Mouse (Mus musculus): ENCODE measurements around the gene Rpl13a. TPM values are rescaled to one million over a fixed set of nuclear protein-coding genes. Genes with fewer than 3 reads are reported as not detected.
A peak's percentile ranks its signal among the peaks of the same experiment; 100 is the strongest.

The Rpl13a gene
- polyA plus RNA-seq, 1 experiment from 2014 or later = 1,959 TPM

DNA sequence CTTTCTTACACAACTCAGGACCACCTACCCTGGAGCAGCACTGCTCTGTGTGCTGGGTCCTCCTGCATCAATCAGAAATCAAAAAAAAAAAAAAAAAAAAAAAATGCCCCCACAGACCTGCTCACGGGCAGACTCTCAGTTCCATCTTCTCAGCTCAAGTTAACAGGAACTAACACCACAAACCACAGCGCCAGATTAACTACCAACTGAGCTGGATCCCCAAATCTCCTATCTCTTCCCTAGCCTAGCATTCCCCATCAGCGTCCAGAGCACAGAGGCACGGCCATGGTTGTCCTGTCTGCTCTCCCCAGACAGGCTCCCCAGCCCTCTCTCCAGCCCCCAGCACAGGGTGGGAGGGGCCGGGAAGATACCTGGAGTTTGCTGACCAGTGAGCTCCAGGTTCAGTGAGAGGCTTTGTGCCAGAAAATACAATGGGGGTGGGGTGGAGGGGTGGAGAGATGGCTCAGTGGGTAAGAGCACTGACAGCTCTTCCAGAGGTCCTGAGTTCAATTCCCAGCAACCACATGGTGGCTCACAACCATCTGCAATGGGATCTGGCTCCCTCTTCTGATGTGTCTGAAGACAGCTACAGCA, 21.4 kb downstream of the Rpl13a start:
- Histone ChIP-seq H3K36me3 (ENCODE audit: insufficient read depth, low read length) (no peaks in the 10 kb centered on the region), H3K9ac (ENCODE audit: low read depth, low read length) (no peak overlapping the region), H3K4me1 (replicated peaks; ENCODE audit: insufficient read depth, low read length) (peaks cover 19% of the 10 kb centered on the region), H3K27ac (no peak overlapping the region), H3K4me2 (ENCODE audit: low read length) (no peak overlapping the region), H3K27me3 (ENCODE audit: insufficient read depth, low read length) (no peaks in the 10 kb centered on the region), H3K9me3 (replicated peaks; ENCODE audit: low read length) (no peaks in the 10 kb centered on the region), H3K4me3 (replicated peaks; ENCODE audit: low read depth, low read length) (no peak overlapping the region)
- TF ChIP-seq CTCF (IDR thresholded peaks at IDR 0.05; ENCODE audit: low read depth) = no peak
- DNase-seq (ENCODE audit: low spot score) (no peak), ATAC-seq (replicated peaks; ENCODE audit: low FRiP score, low read depth) (no peak)
- 64% methylated on average over 5 of the region's 5 CpGs for WGBS

DNA sequence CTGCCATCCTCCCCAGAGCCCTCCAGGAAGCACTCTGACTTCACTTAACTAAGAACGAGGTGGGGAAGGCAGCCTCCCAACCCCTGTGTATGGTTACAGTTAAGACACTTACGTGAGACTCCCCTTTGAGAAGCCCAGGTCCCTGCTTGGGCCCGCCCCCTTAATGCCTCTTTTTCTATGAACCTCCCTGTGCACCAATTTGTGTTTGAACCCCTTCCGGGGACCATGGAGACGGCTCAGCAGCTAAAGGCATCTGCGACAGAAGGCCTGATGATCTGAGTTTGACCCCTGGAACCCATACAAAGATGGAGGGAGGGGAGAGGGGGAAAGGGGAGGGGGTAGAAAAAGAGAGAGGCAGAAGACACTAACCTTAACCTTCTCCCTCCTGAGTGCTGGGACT, 22.1 kb downstream of the Rpl13a start:
- no peaks in the 10 kb centered on the region for H3K27me3 ChIP-seq (ENCODE audit: insufficient read depth, low read length)
- H3K9ac ChIP-seq (ENCODE audit: low read depth, low read length) = no peak overlapping the region
- H3K9me3 ChIP-seq (replicated peaks; ENCODE audit: low read length) = no peaks in the 10 kb centered on the region
- TF ChIP-seq CTCF (IDR thresholded peaks at IDR 0.05; ENCODE audit: low read depth) = no peak
- H3K4me3 ChIP-seq (replicated peaks; ENCODE audit: low read depth, low read length) = no peak overlapping the region
- 72% methylated on average over 6 of the region's 6 CpGs for WGBS
- H3K27ac ChIP-seq = no peak overlapping the region
- H3K4me1 ChIP-seq (replicated peaks; ENCODE audit: insufficient read depth, low read length) = peaks cover 23% of the 10 kb centered on the region
- ATAC-seq (replicated peaks; ENCODE audit: low FRiP score, low read depth) (no peak), DNase-seq (ENCODE audit: low spot score) (no peak)
- H3K4me2 ChIP-seq (ENCODE audit: low read length) = no peak overlapping the region
- no peaks in the 10 kb centered on the region for H3K36me3 ChIP-seq (ENCODE audit: insufficient read depth, low read length)

DNA sequence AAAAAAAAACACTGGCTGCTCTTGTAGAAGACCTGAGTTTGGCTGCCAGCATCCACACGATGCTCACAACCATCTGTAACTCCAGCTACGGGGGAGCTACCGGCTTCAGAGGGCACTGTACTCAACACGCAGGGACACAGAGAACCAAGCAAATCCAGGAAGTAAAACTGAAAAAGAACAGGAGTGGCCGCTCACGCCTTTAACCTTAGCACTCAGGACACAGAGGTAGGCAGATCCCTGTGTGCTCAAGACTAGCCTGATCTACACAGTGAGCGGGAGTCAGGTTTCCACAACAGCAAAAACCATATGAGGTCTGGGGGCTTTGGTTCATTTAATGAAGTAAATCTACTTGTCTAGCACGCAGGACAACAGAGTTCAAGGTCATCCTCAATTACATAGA, 23.1 kb downstream of the Rpl13a start:
- Histone ChIP-seq H3K4me3 (replicated peaks; ENCODE audit: low read depth, low read length) (no peak overlapping the region), H3K4me1 (replicated peaks; ENCODE audit: insufficient read depth, low read length) (peaks cover 23% of the 10 kb centered on the region), H3K4me2 (ENCODE audit: low read length) (no peak overlapping the region), H3K9ac (ENCODE audit: low read depth, low read length) (no peak overlapping the region), H3K27ac (no peak overlapping the region), H3K36me3 (ENCODE audit: insufficient read depth, low read length) (no peaks in the 10 kb centered on the region), H3K9me3 (replicated peaks; ENCODE audit: low read length) (no peaks in the 10 kb centered on the region), H3K27me3 (ENCODE audit: insufficient read depth, low read length) (no peaks in the 10 kb centered on the region)
- ATAC-seq (replicated peaks; ENCODE audit: low FRiP score, low read depth) (no peak), DNase-seq (ENCODE audit: low spot score) (no peak)
- 53% methylated on average over 8 of the region's 8 CpGs for WGBS
- TF ChIP-seq CTCF (IDR thresholded peaks at IDR 0.05; ENCODE audit: low read depth) = no peak

DNA sequence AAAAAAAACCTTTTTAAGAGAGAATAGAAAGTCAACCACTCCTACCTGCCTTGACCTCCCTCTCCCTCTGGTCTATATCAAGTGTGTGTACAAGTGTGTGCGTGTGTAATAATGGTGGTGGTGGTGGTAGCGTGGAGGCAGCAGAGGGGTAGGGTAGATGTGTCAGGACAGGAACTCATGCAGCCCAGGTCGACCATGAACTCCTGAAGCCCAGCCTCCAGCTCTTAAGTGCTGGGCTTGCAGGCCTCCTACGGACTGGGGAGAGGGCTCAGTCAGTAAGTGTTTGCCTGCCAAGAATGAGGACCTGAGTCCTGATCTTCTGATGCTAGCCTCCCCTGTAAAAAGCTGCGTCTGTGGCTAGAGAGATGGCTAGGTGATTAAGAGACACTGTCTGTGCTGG, 23.6 kb downstream of the Rpl13a start:
- Histone ChIP-seq H3K4me2 (ENCODE audit: low read length) (no peak overlapping the region), H3K4me3 (replicated peaks; ENCODE audit: low read depth, low read length) (no peak overlapping the region), H3K27ac (no peak overlapping the region), H3K4me1 (replicated peaks; ENCODE audit: insufficient read depth, low read length) (peaks cover 23% of the 10 kb centered on the region), H3K27me3 (ENCODE audit: insufficient read depth, low read length) (no peaks in the 10 kb centered on the region), H3K36me3 (ENCODE audit: insufficient read depth, low read length) (no peaks in the 10 kb centered on the region), H3K9me3 (replicated peaks; ENCODE audit: low read length) (no peaks in the 10 kb centered on the region), H3K9ac (ENCODE audit: low read depth, low read length) (no peak overlapping the region)
- no peak for TF ChIP-seq CTCF (IDR thresholded peaks at IDR 0.05; ENCODE audit: low read depth)
- 74% methylated on average over 5 of the region's 5 CpGs for WGBS
- ATAC-seq (replicated peaks; ENCODE audit: low FRiP score, low read depth) = no peak
- DNase-seq (ENCODE audit: low spot score) = no peak

DNA sequence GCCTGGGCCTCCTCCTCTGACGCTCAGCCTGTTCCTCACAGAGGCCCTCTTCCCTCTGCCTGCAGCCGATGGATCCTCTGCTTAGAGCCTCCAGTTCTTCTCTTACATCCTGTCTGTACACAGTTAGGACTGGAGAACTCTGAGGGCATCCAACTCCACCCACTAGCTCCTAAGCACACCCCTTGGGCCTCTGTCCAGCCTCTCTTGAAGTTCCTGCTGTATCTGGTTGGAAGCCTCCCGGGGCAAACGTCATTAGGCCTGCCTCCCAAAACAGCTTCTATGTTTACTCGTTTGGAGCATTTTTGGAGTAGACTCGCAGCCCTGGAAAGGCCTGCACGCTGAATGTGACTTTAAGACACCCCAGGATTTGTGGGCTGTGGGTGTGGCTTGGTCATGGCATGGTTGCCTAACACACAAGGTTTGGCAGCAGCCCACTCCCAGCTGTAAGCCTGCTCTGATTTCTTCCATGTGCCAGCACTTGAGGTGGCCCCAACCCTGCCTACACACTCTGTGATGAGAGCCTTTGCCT, 24.8 kb downstream of the Rpl13a start, which contains the start of gene Fcgrt:
Fcgrt (minus strand) TSS at position 200 of the 529 bp plus-strand sequence.
- 2% methylated on average over 7 of the region's 7 CpGs for WGBS
- Histone ChIP-seq H3K9ac (ENCODE audit: low read depth, low read length) (peak within 1 kb of the TSS; percentile 40), H3K4me2 (ENCODE audit: low read length) (peak within 1 kb of the TSS; percentile 68), H3K4me3 (replicated peaks; ENCODE audit: low read depth, low read length) (peak within 1 kb of the TSS; percentile 47), H3K36me3 (ENCODE audit: insufficient read depth, low read length) (no peaks in the 10 kb centered on the region), H3K4me1 (replicated peaks; ENCODE audit: insufficient read depth, low read length) (peaks cover 23% of the 10 kb centered on the region), H3K27me3 (ENCODE audit: insufficient read depth, low read length) (no peaks in the 10 kb centered on the region), H3K27ac (peak within 1 kb of the TSS; percentile 93), H3K9me3 (replicated peaks; ENCODE audit: low read length) (no peaks in the 10 kb centered on the region)
- DNase-seq (ENCODE audit: low spot score) = peak; percentile 99
- ATAC-seq (replicated peaks; ENCODE audit: low FRiP score, low read depth) = peak; percentile 95
- no peak; the same call in 1 of the 2 replicates for TF ChIP-seq CTCF (IDR thresholded peaks at IDR 0.05; ENCODE audit: low read depth)

DNA sequence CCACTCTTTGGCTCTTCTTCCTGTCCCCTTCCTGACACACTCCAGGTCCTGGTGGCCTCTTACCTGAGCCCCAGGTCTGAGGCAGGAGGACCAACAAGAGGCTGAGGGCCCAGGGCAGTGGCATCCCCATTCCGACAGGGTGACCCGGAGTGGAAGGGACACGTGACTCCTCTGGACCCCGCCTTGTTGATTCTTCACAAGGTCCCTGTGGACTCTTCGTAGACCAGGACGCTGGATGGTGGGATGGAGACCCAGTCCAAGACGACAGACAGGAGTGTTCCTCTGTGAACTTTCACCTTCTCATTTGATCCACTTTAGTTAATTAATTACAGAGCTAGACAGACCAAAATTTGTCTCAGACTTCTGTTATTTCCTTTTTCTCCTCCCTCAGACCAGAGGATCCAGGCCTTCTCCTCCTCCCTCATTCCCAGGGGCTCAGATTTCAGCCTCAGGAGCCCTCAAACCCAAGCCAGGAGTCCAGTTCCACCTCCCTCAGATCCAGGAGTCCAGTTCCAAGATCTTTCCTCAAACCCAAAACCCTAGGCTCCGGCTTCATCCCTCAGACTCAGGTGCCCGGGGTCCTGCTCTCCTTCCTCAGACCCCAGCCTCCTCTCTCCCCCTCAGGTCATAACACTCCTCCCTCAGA, 25.5 kb downstream of the Rpl13a start:
- no peak for TF ChIP-seq CTCF (IDR thresholded peaks at IDR 0.05; ENCODE audit: low read depth)
- Histone ChIP-seq H3K27ac (peak overlapping the region; percentile 93), H3K4me2 (ENCODE audit: low read length) (peak overlapping the region; percentile 68), H3K4me3 (replicated peaks; ENCODE audit: low read depth, low read length) (peak overlapping the region; percentile 47), H3K36me3 (ENCODE audit: insufficient read depth, low read length) (no peaks in the 10 kb centered on the region), H3K27me3 (ENCODE audit: insufficient read depth, low read length) (no peaks in the 10 kb centered on the region), H3K9me3 (replicated peaks; ENCODE audit: low read length) (no peaks in the 10 kb centered on the region), H3K9ac (ENCODE audit: low read depth, low read length) (peak overlapping the region; percentile 14), H3K4me1 (replicated peaks; ENCODE audit: insufficient read depth, low read length) (peaks cover 23% of the 10 kb centered on the region)
- 18% methylated on average over 9 of the region's 9 CpGs for WGBS
- ATAC-seq (replicated peaks; ENCODE audit: low FRiP score, low read depth) (peak; percentile 64), DNase-seq (ENCODE audit: low spot score) (peak; percentile 65)

All from kidney, postnatal 0 days (tissue).